Mouse (Mus musculus): Measurements from ENCODE around the gene Cyp11a1. TPM values are rescaled to one million over a fixed set of nuclear protein-coding genes. Genes with fewer than 3 reads are reported as not detected.

The Cyp11a1 gene
- polyA plus RNA-seq, 1 experiment, result 0.04 TPM

DNA sequence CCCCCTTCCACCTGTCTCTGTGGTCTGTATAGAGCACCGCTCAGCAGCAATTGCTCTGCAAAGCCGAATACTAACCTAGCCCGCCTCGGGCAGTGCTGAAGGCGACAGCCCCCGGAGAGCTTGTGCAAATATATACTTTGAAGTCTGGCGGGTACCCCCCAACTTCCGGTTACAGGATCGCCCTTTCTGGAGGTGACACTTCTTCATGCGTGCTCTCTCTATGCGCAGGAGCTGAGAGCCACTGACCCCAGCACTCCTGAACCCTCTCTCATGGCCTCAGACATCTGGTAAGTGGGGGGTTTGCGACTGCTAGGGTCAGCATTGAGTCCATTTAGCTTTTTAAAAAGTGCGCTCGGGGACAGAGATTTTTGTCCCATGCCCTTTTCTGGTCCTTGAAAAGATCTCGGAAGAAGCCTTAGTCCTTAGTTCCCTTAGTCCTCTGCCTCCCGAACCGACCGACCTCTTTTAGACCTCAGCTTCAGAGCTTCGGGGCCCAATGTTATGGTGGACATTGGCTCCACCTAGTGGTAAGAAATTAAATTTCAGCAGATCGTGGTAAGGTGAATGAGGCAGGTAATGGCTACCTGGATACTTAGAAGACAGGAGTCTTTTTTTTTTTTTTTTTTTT lies 8.1 kb upstream of the Cyp11a1 start:
- peaks cover 18% of the 10 kb centered on the region for H3K27me3 ChIP-seq (ENCODE audit: control insufficient read depth)
- H3K4me3 ChIP-seq (replicated peaks), result no peak overlapping the region
- TF ChIP-seq GATA1 (IDR thresholded peaks at IDR 0.05; ENCODE audit: low read length) (no peak), TAL1 (IDR thresholded peaks at IDR 0.05; ENCODE audit: low read length) (no peak)
- peaks cover 7% of the 10 kb centered on the region for H3K4me1 ChIP-seq (ENCODE audit: control insufficient read depth)
- H3K36me3 ChIP-seq (ENCODE audit: control insufficient read depth), result no peaks in the 10 kb centered on the region
- no peaks in the 10 kb centered on the region for H3K9me3 ChIP-seq (ENCODE audit: control insufficient read depth, low read length)

DNA sequence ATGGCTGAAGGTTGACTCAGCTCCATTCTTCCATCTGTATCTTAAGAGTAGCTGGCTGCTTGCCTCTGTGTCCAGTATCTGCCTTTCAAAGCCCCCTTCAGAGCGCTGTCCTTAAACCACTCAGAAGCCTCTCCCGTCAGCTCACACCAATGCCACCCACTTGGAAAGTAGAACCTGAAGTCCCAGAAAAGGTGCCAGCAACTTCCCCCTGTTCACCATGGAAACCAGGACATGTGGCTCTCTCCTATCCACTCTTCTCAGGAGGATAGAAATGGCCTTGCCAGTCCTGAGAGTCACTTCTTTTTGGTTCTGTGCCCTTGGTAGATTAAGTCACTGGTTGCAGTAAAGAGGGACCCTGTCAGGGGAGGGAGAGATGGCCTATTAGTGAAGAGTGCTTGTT lies 7.5 kb upstream of the Cyp11a1 start:
- H3K4me3 ChIP-seq (replicated peaks), result no peak overlapping the region
- no peak for TF ChIP-seq TAL1 (IDR thresholded peaks at IDR 0.05; ENCODE audit: low read length)
- TF ChIP-seq GATA1 (IDR thresholded peaks at IDR 0.05; ENCODE audit: low read length), result no peak
- H3K27me3 ChIP-seq (ENCODE audit: control insufficient read depth), result peaks cover 18% of the 10 kb centered on the region
- H3K9me3 ChIP-seq (ENCODE audit: control insufficient read depth, low read length), result no peaks in the 10 kb centered on the region
- peaks cover 7% of the 10 kb centered on the region for H3K4me1 ChIP-seq (ENCODE audit: control insufficient read depth)
- no peaks in the 10 kb centered on the region for H3K36me3 ChIP-seq (ENCODE audit: control insufficient read depth)

- no peaks in the 10 kb centered on the region for H3K36me3 ChIP-seq (ENCODE audit: control insufficient read depth)
- H3K27me3 ChIP-seq (ENCODE audit: control insufficient read depth), result peaks cover 18% of the 10 kb centered on the region
- TF ChIP-seq TAL1 (IDR thresholded peaks at IDR 0.05; ENCODE audit: low read length) (no peak), GATA1 (IDR thresholded peaks at IDR 0.05; ENCODE audit: low read length) (no peak)
- no peak overlapping the region for H3K4me3 ChIP-seq (replicated peaks)
- H3K4me1 ChIP-seq (ENCODE audit: control insufficient read depth), result peaks cover 7% of the 10 kb centered on the region
- no peaks in the 10 kb centered on the region for H3K9me3 ChIP-seq (ENCODE audit: control insufficient read depth, low read length)
Observed at GRCm38 (mm10) chr9:57999676-58000075, 6.5 kb upstream of the Cyp11a1 start.

- H3K36me3 ChIP-seq (ENCODE audit: control insufficient read depth), result no peaks in the 10 kb centered on the region
- peaks cover 3% of the 10 kb centered on the region for H3K27me3 ChIP-seq (ENCODE audit: control insufficient read depth)
- H3K4me3 ChIP-seq (replicated peaks), result no peak overlapping the region
- no peaks in the 10 kb centered on the region for H3K4me1 ChIP-seq (ENCODE audit: control insufficient read depth)
- no peak for TF ChIP-seq GATA1 (IDR thresholded peaks at IDR 0.05; ENCODE audit: low read length)
- TF ChIP-seq TAL1 (IDR thresholded peaks at IDR 0.05; ENCODE audit: low read length), result no peak
- H3K9me3 ChIP-seq (ENCODE audit: control insufficient read depth, low read length), result no peaks in the 10 kb centered on the region
Observed at GRCm38 (mm10) chr9:58003272-58003671, 2.9 kb upstream of the Cyp11a1 start.

DNA sequence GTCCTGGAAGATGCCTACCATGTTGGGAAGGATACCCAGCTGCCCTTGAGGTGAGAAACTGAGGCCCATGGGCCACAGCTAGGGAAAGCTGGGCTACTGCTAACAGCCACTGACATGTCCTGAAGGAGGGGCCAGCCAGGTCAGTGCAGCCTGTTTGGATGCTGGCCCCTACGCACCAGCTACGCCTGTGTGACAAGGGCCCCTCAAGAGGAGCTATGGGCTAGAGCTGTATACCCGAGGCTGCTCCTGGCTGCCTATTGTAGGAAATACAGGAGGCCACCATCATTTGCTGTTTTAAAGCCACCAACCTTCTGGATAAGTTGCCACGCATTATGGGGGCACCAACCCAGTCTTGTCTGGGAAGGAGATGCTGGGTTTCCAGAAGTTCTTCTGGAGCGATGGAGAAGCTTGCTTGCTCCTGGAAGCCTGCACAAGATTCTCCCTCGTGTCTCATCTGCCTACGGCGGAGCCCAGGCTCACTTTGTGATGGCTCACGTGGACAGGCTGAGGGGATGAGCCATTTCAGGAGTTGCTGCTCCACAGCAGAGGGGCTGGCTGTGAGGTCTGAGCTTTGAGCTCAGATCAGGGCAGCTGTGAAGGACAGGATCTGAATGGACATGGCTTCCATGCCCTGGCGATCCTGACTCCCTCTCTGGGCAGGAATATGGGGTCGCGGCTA lies 2.3 kb downstream of the Cyp11a1 start:
- no peak overlapping the region for H3K4me3 ChIP-seq (replicated peaks)
- no peaks in the 10 kb centered on the region for H3K27me3 ChIP-seq (ENCODE audit: control insufficient read depth)
- H3K36me3 ChIP-seq (ENCODE audit: control insufficient read depth), result no peaks in the 10 kb centered on the region
- TF ChIP-seq GATA1 (IDR thresholded peaks at IDR 0.05; ENCODE audit: low read length), result no peak
- TF ChIP-seq TAL1 (IDR thresholded peaks at IDR 0.05; ENCODE audit: low read length), result no peak
- no peaks in the 10 kb centered on the region for H3K9me3 ChIP-seq (ENCODE audit: control insufficient read depth, low read length)
- no peaks in the 10 kb centered on the region for H3K4me1 ChIP-seq (ENCODE audit: control insufficient read depth)

DNA sequence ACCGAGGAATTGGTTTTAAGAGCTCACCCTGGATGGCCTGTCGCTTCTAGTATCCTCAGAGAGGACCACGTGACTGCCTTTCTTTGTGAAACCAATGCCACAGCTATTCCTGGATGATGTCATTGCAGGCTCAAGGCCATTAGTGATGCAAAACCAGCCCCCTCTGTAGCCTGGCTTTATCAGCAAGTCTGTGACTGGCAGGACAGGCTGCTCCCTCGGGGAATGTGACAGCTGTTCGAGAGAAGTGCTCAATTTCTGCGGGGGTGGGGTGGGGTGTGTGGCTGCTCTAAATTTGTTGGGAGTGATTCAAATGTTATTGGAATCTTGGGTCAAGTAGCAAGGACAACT lies 2.8 kb downstream of the Cyp11a1 start:
- no peaks in the 10 kb centered on the region for H3K36me3 ChIP-seq (ENCODE audit: control insufficient read depth)
- no peak overlapping the region for H3K4me3 ChIP-seq (replicated peaks)
- no peaks in the 10 kb centered on the region for H3K9me3 ChIP-seq (ENCODE audit: control insufficient read depth, low read length)
- TF ChIP-seq GATA1 (IDR thresholded peaks at IDR 0.05; ENCODE audit: low read length) (no peak), TAL1 (IDR thresholded peaks at IDR 0.05; ENCODE audit: low read length) (no peak)
- no peaks in the 10 kb centered on the region for H3K4me1 ChIP-seq (ENCODE audit: control insufficient read depth)
- H3K27me3 ChIP-seq (ENCODE audit: control insufficient read depth), result no peaks in the 10 kb centered on the region

- H3K4me1 ChIP-seq (ENCODE audit: control insufficient read depth), result no peaks in the 10 kb centered on the region
- TF ChIP-seq GATA1 (IDR thresholded peaks at IDR 0.05; ENCODE audit: low read length), result no peak
- no peak for TF ChIP-seq TAL1 (IDR thresholded peaks at IDR 0.05; ENCODE audit: low read length)
- H3K36me3 ChIP-seq (ENCODE audit: control insufficient read depth), result no peaks in the 10 kb centered on the region
- no peak overlapping the region for H3K4me3 ChIP-seq (replicated peaks)
- H3K27me3 ChIP-seq (ENCODE audit: control insufficient read depth), result no peaks in the 10 kb centered on the region
- H3K9me3 ChIP-seq (ENCODE audit: control insufficient read depth, low read length), result no peaks in the 10 kb centered on the region
Observed at GRCm38 (mm10) chr9:58009588-58009987, 3.4 kb downstream of the Cyp11a1 start.

DNA sequence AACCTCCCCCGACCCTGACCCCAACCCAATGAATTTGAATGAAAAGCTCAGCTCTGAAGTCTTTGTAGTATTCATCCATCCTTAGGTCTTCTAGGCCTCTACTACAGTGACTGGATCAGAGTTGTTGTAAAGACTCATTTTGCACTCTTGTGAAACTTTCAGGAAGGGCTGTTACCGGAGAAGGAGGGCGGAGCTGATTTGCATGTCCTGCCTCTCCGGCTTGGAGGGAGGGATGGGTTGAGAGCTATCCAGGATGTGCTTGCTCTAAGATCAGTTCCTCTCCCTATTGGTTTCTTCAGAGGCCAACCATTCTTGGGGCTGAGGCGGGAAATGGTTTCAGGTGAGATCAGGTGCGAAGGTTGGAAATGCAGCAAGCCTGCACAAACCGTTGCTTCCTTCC lies 4.8 kb downstream of the Cyp11a1 start:
- TF ChIP-seq GATA1 (IDR thresholded peaks at IDR 0.05; ENCODE audit: low read length), result no peak
- no peak for TF ChIP-seq TAL1 (IDR thresholded peaks at IDR 0.05; ENCODE audit: low read length)
- H3K27me3 ChIP-seq (ENCODE audit: control insufficient read depth), result no peaks in the 10 kb centered on the region
- H3K4me3 ChIP-seq (replicated peaks), result no peak overlapping the region
- H3K36me3 ChIP-seq (ENCODE audit: control insufficient read depth), result no peaks in the 10 kb centered on the region
- no peaks in the 10 kb centered on the region for H3K4me1 ChIP-seq (ENCODE audit: control insufficient read depth)
- H3K9me3 ChIP-seq (ENCODE audit: control insufficient read depth, low read length), result no peaks in the 10 kb centered on the region

GRCm38 (mm10) chr9:58011552-58011951 lies 5.3 kb downstream of the Cyp11a1 start:
- Histone ChIP-seq H3K36me3 (ENCODE audit: control insufficient read depth) (no peaks in the 10 kb centered on the region), H3K4me3 (replicated peaks) (no peak overlapping the region), H3K9me3 (ENCODE audit: control insufficient read depth, low read length) (no peaks in the 10 kb centered on the region), H3K27me3 (ENCODE audit: control insufficient read depth) (no peaks in the 10 kb centered on the region), H3K4me1 (ENCODE audit: control insufficient read depth) (no peaks in the 10 kb centered on the region)
- no peak for TF ChIP-seq GATA1 (IDR thresholded peaks at IDR 0.05; ENCODE audit: low read length)
- TF ChIP-seq TAL1 (IDR thresholded peaks at IDR 0.05; ENCODE audit: low read length), result no peak

Measured in erythroblast, embryonic 14.5 days (primary cell).